Mouse (Mus musculus): ENCODE results near the gene Rxfp1. TPM values are rescaled to one million over a fixed set of nuclear protein-coding genes. Genes with fewer than 3 reads are reported as not detected.
A peak's percentile ranks its signal among the peaks of the same experiment; 100 is the strongest.

The Rxfp1 gene
- total RNA-seq, 2 experiments from 2014 or later = 0.05 to 0.13 TPM

GRCm38 (mm10) chr3:79672188-79672587, 65.5 kb downstream of the Rxfp1 start:
- DNase-seq (ENCODE audit: low spot score in 2 of 2) = no peak

GRCm38 (mm10) chr3:79670556-79670955, 67.1 kb downstream of the Rxfp1 start:
- DNase-seq (ENCODE audit: low spot score in 2 of 2) = no peak

GRCm38 (mm10) chr3:79664787-79665408, 72.8 kb downstream of the Rxfp1 start:
- peak in 1 of 2 experiments; percentile 23 for DNase-seq (ENCODE audit: low spot score in 2 of 2)

- no peak for DNase-seq (ENCODE audit: low spot score in 2 of 2)
Observed at GRCm38 (mm10) chr3:79656682-79657081, 81.0 kb downstream of the Rxfp1 start.

- no peak for DNase-seq (ENCODE audit: low spot score in 2 of 2)
Observed at GRCm38 (mm10) chr3:79652129-79652528, 85.6 kb downstream of the Rxfp1 start.

- peak; percentile 57 to 86 for DNase-seq (ENCODE audit: low spot score in 2 of 2)
Observed at GRCm38 (mm10) chr3:79629416-79629730, 108.3 kb downstream of the Rxfp1 start, which contains the start of gene Etfdh. TSS of gene Etfdh (minus strand) at chr3:79629500.

GRCm38 (mm10) chr3:79628561-79629415, 108.9 kb downstream of the Rxfp1 start, which contains the start of gene 4930579G24Rik:
TSS of gene 4930579G24Rik (plus strand) at chr3:79629079.
- DNase-seq (ENCODE audit: low spot score in 2 of 2) = peak; percentile 75 to 91

- DNase-seq (ENCODE audit: low spot score in 2 of 2) = no peak
Observed at GRCm38 (mm10) chr3:79628182-79628560, 109.5 kb downstream of the Rxfp1 start.

GRCm38 (mm10) chr3:79627484-79628181, 110.0 kb downstream of the Rxfp1 start:
- no peak for DNase-seq (ENCODE audit: low spot score in 2 of 2)

GRCm38 (mm10) chr3:79609886-79610285, 127.8 kb downstream of the Rxfp1 start:
- DNase-seq (ENCODE audit: low spot score in 2 of 2) = no peak

GRCm38 (mm10) chr3:79595468-79595867, 142.2 kb downstream of the Rxfp1 start:
- DNase-seq (ENCODE audit: low spot score in 2 of 2) = no peak

- no peak for DNase-seq (ENCODE audit: low spot score in 2 of 2)
Observed at GRCm38 (mm10) chr3:79591793-79592471, 145.7 kb downstream of the Rxfp1 start.

Other genes starting within 250 kb of the Rxfp1 start
- gene Fnip2, start 170.1 kb downstream of the Rxfp1 start, total RNA-seq (2021) = 10 to 100 TPM; 10.3 to 10.6 TPM
- 10 to 100 TPM; 41.1 to 42.5 TPM for gene Ppid, start 146.5 kb downstream of the Rxfp1 start, total RNA-seq (2021)
- 1 to 10 TPM; 7.0 to 7.1 TPM for gene 4930579G24Rik, start 108.8 kb downstream of the Rxfp1 start, total RNA-seq (2021)
- 10 to 100 TPM; 89.9 to 98.4 TPM for gene Etfdh, start 108.4 kb downstream of the Rxfp1 start, total RNA-seq (2021)
- 1 to 10 TPM; 1.9 to 2.6 TPM for gene Tmem144, start 114.9 kb upstream of the Rxfp1 start, total RNA-seq (2021)
- gene Fam198b, start 146.7 kb upstream of the Rxfp1 start, total RNA-seq (2021) = 10 to 100 TPM; 55.4 to 71.6 TPM

Measured in gastrocnemius, postnatal 4 days (tissue).